Mouse (Mus musculus): ENCODE measurements at regions not wholly inside any gene's neighbourhood (a gene's known extent, or its start where the extent isn't known, plus 50 kb on each side); places are given as distances from the start of the nearest gene placed in this dataset.
"Not testable (repeated sequence)": the region's sequence is repeated elsewhere in the genome, so short reads cannot be mapped to it uniquely, and the experiment has no call there.

GRCm38 (mm10) chr8:28371752-28372151, 924.3 kb downstream of the Poteg start:
- no peak for DNase-seq (ENCODE audit: low spot score in 2 of 2)

GRCm38 (mm10) chr8:28400141-28400540, 952.7 kb downstream of the Poteg start:
- no peak for DNase-seq (ENCODE audit: low spot score in 2 of 2)

GRCm38 (mm10) chr8:28427544-28428135, 980.2 kb downstream of the Poteg start:
- DNase-seq (ENCODE audit: low spot score in 2 of 2), result no peak

- no peak for DNase-seq (ENCODE audit: low spot score in 2 of 2)
Observed at GRCm38 (mm10) chr8:28473190-28473589, 1025.7 kb downstream of the Poteg start.

GRCm38 (mm10) chr8:28487913-28488312, 1040.4 kb downstream of the Poteg start:
- DNase-seq (ENCODE audit: low spot score in 2 of 2), result no peak

- DNase-seq (ENCODE audit: low spot score in 2 of 2), result no peak
Observed at GRCm38 (mm10) chr8:28503488-28504319, 1056.2 kb downstream of the Poteg start.

GRCm38 (mm10) chr8:28523506-28523905, 1076.0 kb downstream of the Poteg start:
- not testable (repeated sequence) for DNase-seq (ENCODE audit: low spot score in 2 of 2)

- no peak for DNase-seq (ENCODE audit: low spot score in 2 of 2)
Observed at GRCm38 (mm10) chr8:28547236-28547635, 1099.8 kb downstream of the Poteg start.

GRCm38 (mm10) chr8:28559881-28560280, 1112.4 kb downstream of the Poteg start:
- peak in 1 of 2 experiments; percentile 30 for DNase-seq (ENCODE audit: low spot score in 2 of 2)

- DNase-seq (ENCODE audit: low spot score in 2 of 2), result no peak
Observed at GRCm38 (mm10) chr8:28579250-28579651, 1131.8 kb downstream of the Poteg start.

GRCm38 (mm10) chr8:28580821-28581220, 1133.4 kb downstream of the Poteg start:
- DNase-seq (ENCODE audit: low spot score in 2 of 2), result no peak

GRCm38 (mm10) chr8:28589999-28590398, 1142.5 kb downstream of the Poteg start:
- DNase-seq (ENCODE audit: low spot score in 2 of 2), result no peak

- DNase-seq (ENCODE audit: low spot score in 2 of 2), result no peak
Observed at GRCm38 (mm10) chr8:28593238-28593637, 1145.8 kb downstream of the Poteg start.

GRCm38 (mm10) chr8:28594191-28594590, 1146.7 kb downstream of the Poteg start:
- no peak for DNase-seq (ENCODE audit: low spot score in 2 of 2)

GRCm38 (mm10) chr8:28594606-28595005, 1147.1 kb downstream of the Poteg start:
- DNase-seq (ENCODE audit: low spot score in 2 of 2), result no peak

GRCm38 (mm10) chr8:28595880-28596279, 1148.4 kb downstream of the Poteg start:
- DNase-seq (ENCODE audit: low spot score in 2 of 2), result no peak

Measured in gastrocnemius, postnatal 4 days (tissue).